ENCODE assay signal across 9 mouse cellular contexts in genomic region chr13:111905213-111905701, GRCm38 (mm10).
DNase-seq lines count a peak whose midpoint lies in the region; ATAC-seq and TF ChIP-seq lines count a peak whose summit lies in the region.
"Had no signal": no experiment of that assay in that cellular context is flagged by ENCODE, and none has a peak within 500 bp of the region (broad histone marks: within the 10 kb centered on the region; RNA-seq: fewer than 3 reads in every experiment).

No protein-coding gene starts in this region.

- 0 out of 2 replicates have a peak overlapping the region, but pooled peaks have one; percentile 8 for H3K4me3 ChIP-seq in heart, postnatal 0 days (ENCODE audit: low read depth, low read length)
- H3K4me3 ChIP-seq in midbrain, embryonic 10.5 days: peak overlapping the region; percentile 34

- H3K4me2 ChIP-seq in heart, postnatal 0 days (ENCODE audit: low read depth, low read length): peak overlapping the region; percentile 32

- H3K4me1 ChIP-seq in heart, postnatal 0 days (ENCODE audit: control insufficient read depth, insufficient read depth): no peaks in the 10 kb centered on the region
- peaks cover 19% of the 10 kb centered on the region for H3K4me1 ChIP-seq in midbrain, embryonic 10.5 days

- peak; percentile 21 for DNase-seq in layer of hippocampus, adult 11-12 months (ENCODE audit: low spot score)
- DNase-seq in layer of hippocampus, adult 18-20 months (ENCODE audit: low spot score in 2 of 2): no peak
- peak; percentile 46 for DNase-seq in embryo, embryonic 9.5 days (ENCODE audit: extremely low spot score)
- DNase-seq in heart, postnatal 0 days (ENCODE audit: low spot score): peak; percentile 6
- peak; percentile 58 to 76 for DNase-seq in kidney, postnatal 25 days
- DNase-seq in midbrain, embryonic 10.5 days (ENCODE audit: low spot score): peak; percentile 53
- peak; percentile 30 for DNase-seq in testis, postnatal 14 days (ENCODE audit: low spot score)
- DNase-seq in thymus, postnatal 25 days: no peak

- ATAC-seq in heart, postnatal 0 days (ENCODE audit: insufficient read depth, low read depth): peak; percentile 24; the same call in 1 of the 2 replicates

- no peaks in the 10 kb centered on the region for H3K36me3 ChIP-seq in heart, postnatal 0 days (replicated peaks; ENCODE audit: control insufficient read depth, insufficient read depth, low read length)
- H3K36me3 ChIP-seq in midbrain, embryonic 10.5 days: no peaks in the 10 kb centered on the region

- H3K27me3 ChIP-seq in heart, postnatal 0 days (ENCODE audit: control insufficient read depth, insufficient read depth, low read length): no peaks in the 10 kb centered on the region
- no peaks in the 10 kb centered on the region for H3K27me3 ChIP-seq in midbrain, embryonic 10.5 days (ENCODE audit: low read depth, poor library complexity, severe bottlenecking)

- TF ChIP-seq CTCF in heart, postnatal 0 days (IDR thresholded peaks at IDR 0.05; ENCODE audit: low read depth): no peak

- H3K9me3 ChIP-seq in heart, postnatal 0 days (replicated peaks; ENCODE audit: control insufficient read depth, low read length): no peaks in the 10 kb centered on the region
- H3K9me3 ChIP-seq in midbrain, embryonic 10.5 days (replicated peaks): no peaks in the 10 kb centered on the region

- 20% methylated on average over 10 of the region's 10 CpGs for WGBS in heart, postnatal 0 days
- 17% methylated on average over 10 of the region's 10 CpGs for WGBS in midbrain, embryonic 10.5 days

- H3K9ac ChIP-seq in heart, postnatal 0 days (replicated peaks; ENCODE audit: low read depth, low read length): no peak overlapping the region

- H3K27ac ChIP-seq in heart, postnatal 0 days (ENCODE audit: low read depth): 0 out of 2 replicates have a peak overlapping the region, but pooled peaks have one; percentile 36
- peak overlapping the region; percentile 77 for H3K27ac ChIP-seq in midbrain, embryonic 10.5 days (replicated peaks)
- H3K27ac ChIP-seq: macrophage had no signal

- no peak for TF ChIP-seq EP300 in heart, postnatal 0 days (IDR thresholded peaks at IDR 0.05; ENCODE audit: low read depth)

Comparison
In these comparisons a context has a peak if more than half of its experiments do, and no peak if none do; other contexts are left out.
1. DNase-seq: peak in layer of hippocampus, adult 11-12 months (single experiment), embryo, embryonic 9.5 days (single experiment), heart, postnatal 0 days (single experiment), kidney, postnatal 25 days (2 of 2), midbrain, embryonic 10.5 days (single experiment) and testis, postnatal 14 days (single experiment); none in layer of hippocampus, adult 18-20 months (0 of 2) and thymus, postnatal 25 days (single experiment).